Mouse (Mus musculus) small intestine, adult 2 months (tissue): ENCODE measurements around the gene Foxo3. TPM values are rescaled to one million over a fixed set of nuclear protein-coding genes. Genes with fewer than 3 reads are reported as not detected.

ENCODE experiments used
- H3K27ac ChIP-seq: fragments of 200-500 bp; 2 replicates; pipeline ENCODE4 v1.5.1; 2012; ENCODE audit warnings: low read depth, low read length, control low read depth, inconsistent platforms; ENCODE audit not compliant: insufficient read depth
- H3K27me3 ChIP-seq: fragments of 200-500 bp; 2 replicates; pipeline ENCODE4 v1.6.1; 2012; ENCODE audit warnings: mild to moderate bottlenecking, moderate library complexity, low read length, inconsistent platforms; ENCODE audit not compliant: control insufficient read depth, insufficient read depth
- H3K36me3 ChIP-seq: fragments of 200-500 bp; 2 replicates; pipeline ENCODE4 v1.6.1; 2012; ENCODE audit warnings: mild to moderate bottlenecking, low read length, control low read depth, inconsistent platforms; ENCODE audit not compliant: control insufficient read depth, insufficient read depth
- H3K4me1 ChIP-seq: fragments of 200-500 bp; 2 replicates; pipeline ENCODE4 v1.6.1; 2012; ENCODE audit warnings: low read length, inconsistent platforms, mixed read lengths; ENCODE audit not compliant: control insufficient read depth, insufficient read depth, insufficient read length
- H3K4me3 ChIP-seq: fragments of 200-500 bp; 2 replicates; pipeline ENCODE4 v1.5.1; 2012; ENCODE audit warnings: low read depth, mild to moderate bottlenecking, control low read depth, inconsistent platforms, low read length, moderate library complexity
- CTCF ChIP-seq: fragments of 200-500 bp; IDR thresholded peaks from 2 replicates; pipeline ENCODE4 v1.5.1; 2012; ENCODE audit warnings: low read depth, mild to moderate bottlenecking, control low read depth, inconsistent platforms, low read length, moderate library complexity, mixed read lengths; ENCODE audit not compliant: insufficient replicate concordance, insufficient read length; ENCODE audit errors: extremely low read depth
- POLR2A ChIP-seq: fragments of 200-500 bp; IDR thresholded peaks from 2 replicates; pipeline ENCODE4 v1.6.1; 2012; ENCODE audit warnings: low read depth, mild to moderate bottlenecking, control low read depth, inconsistent platforms, low read length, moderate library complexity
- WGBS: fragments of 180-500 bp; shearing (Covaris S2); methylation state at CpG from one replicate; pipeline ENCODE4 v1.1.7; 2018; 5-methylcytosine and 5-hydroxymethylcytosine counted together
- polyA plus RNA-seq: library from polyadenylated mRNA; depleted of rRNA; stranded (reverse); fragments of >200 nt; gene quantifications from 2 replicates; pipeline ENCODE4 v1.2.3, GENCODE M21; 2012

Foxo3 gene
- polyA plus RNA-seq, 1 experiment, result 49.5 TPM

DNA sequence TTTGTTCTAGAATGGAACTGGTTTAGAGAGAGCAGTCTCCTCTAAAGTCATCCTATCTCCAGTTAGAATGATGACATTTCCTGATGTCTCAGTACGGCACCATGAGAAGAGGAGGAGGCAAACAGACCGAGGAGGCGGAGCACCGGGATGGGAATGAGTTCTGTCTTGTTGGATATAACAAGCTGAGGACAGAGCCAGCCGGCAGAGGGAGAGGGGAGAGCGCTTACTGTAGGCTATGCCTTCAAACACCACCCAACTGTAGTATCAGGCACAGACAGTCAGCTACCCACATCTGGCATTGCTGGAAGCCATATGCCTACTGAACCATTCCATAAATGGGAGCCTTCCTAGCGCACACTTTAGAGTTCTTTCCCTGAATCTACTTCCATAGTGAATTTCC is 32.6 kb downstream of the Foxo3 start:
- Histone ChIP-seq H3K27ac (no peak overlapping the region), H3K27me3 (no peaks in the 10 kb centered on the region)
- WGBS, result 91% methylated on average over 7 of the region's 7 CpGs

DNA sequence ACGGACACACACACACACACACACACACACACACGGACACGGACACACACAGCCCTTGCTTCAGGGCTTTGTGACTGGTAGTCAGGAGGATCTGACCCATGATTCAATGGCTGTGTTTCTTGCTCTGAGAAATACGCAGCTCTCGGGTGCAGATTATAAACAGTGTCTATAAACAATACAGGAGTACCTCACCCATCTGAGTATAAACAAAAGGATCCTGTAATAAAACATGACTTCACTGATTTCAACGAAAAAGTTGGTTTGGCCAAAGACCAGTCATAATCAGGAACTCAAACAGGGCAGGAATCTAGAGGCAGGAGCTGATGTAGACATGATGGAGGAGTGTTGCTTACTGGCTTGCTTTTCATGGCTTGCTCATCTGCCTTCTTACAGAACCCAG is 34.1 kb downstream of the Foxo3 start:
- H3K27me3 ChIP-seq, result no peaks in the 10 kb centered on the region
- H3K4me3 ChIP-seq, result no peak overlapping the region
- WGBS, result 79% methylated on average over 6 of the region's 6 CpGs
- TF ChIP-seq POLR2A, result no peak
- no peak for TF ChIP-seq CTCF
- peaks cover 4% of the 10 kb centered on the region for H3K4me1 ChIP-seq
- no peak overlapping the region for H3K27ac ChIP-seq
- H3K36me3 ChIP-seq, result no peaks in the 10 kb centered on the region; the same call in 1 of the 2 replicates

More for the DNA sequence above, 32.6 kb downstream of the Foxo3 start:
- no peak for TF ChIP-seq CTCF
- no peak for TF ChIP-seq POLR2A
- Histone ChIP-seq H3K4me1 (peaks cover 7% of the 10 kb centered on the region), H3K36me3 (no peaks in the 10 kb centered on the region; the same call in 1 of the 2 replicates), H3K4me3 (no peak overlapping the region)

DNA sequence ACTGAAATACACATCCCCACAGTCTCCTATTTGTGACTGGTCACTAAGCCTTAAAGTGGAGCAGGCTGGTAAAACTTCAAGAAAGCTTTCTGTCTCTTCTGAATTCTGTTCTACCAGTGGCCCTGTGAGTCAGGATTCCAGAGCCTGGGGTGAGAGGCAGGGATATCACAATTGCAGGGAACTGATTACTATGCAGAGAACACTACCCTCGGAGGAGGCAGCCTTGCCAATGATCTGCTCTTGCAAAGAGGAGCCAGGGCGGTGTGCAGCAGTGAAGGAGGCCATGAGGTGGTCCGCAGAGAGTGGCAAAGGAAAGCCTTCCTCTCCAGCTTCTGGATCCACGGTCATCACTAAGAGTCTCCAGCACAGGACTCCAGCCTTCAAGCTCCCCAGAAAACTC is 34.8 kb downstream of the Foxo3 start:
- Histone ChIP-seq H3K27me3 (no peaks in the 10 kb centered on the region), H3K4me3 (no peak overlapping the region), H3K36me3 (no peaks in the 10 kb centered on the region; the same call in 1 of the 2 replicates), H3K4me1 (peaks cover 4% of the 10 kb centered on the region), H3K27ac (no peak overlapping the region)
- 85% methylated on average over 4 of the region's 4 CpGs for WGBS
- TF ChIP-seq CTCF (no peak), POLR2A (no peak)

DNA sequence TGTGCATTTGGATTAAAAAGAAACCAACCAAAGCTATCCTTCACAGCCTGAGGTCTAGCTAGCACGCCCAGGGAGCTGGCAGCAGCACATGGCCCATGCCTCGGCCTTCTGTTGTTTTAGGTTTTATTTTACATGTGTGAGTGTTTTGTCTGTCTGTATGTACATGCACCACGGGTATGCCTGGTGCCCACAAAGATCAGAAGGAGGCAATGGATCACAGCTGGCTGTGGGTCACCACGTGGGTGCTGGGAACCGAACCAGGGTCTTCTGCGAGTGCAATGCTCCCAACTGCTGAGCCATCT is 36.8 kb downstream of the Foxo3 start:
- Histone ChIP-seq H3K36me3 (no peaks in the 10 kb centered on the region; the same call in 1 of the 2 replicates), H3K27ac (no peak overlapping the region), H3K4me1 (peaks cover 8% of the 10 kb centered on the region), H3K4me3 (no peak overlapping the region), H3K27me3 (no peaks in the 10 kb centered on the region)
- TF ChIP-seq POLR2A (no peak), CTCF (no peak)
- 94% methylated on average over 6 of the region's 6 CpGs for WGBS

GRCm38 (mm10) chr10:42238923-42239809 is 37.4 kb downstream of the Foxo3 start:
- WGBS, result 67% methylated on average over 15 of the region's 15 CpGs
- TF ChIP-seq POLR2A (no peak; the same call in 1 of the 2 replicates), CTCF (no peak)
- no peaks in the 10 kb centered on the region for H3K27me3 ChIP-seq
- H3K36me3 ChIP-seq, result no peaks in the 10 kb centered on the region; the same call in 1 of the 2 replicates
- H3K27ac ChIP-seq, result no peak overlapping the region
- H3K4me1 ChIP-seq, result peaks cover 8% of the 10 kb centered on the region
- H3K4me3 ChIP-seq, result no peak overlapping the region

- Histone ChIP-seq H3K36me3 (no peaks in the 10 kb centered on the region), H3K27ac (no peak overlapping the region), H3K4me3 (no peak overlapping the region), H3K4me1 (peaks cover 8% of the 10 kb centered on the region), H3K27me3 (no peaks in the 10 kb centered on the region)
- TF ChIP-seq POLR2A (no peak), CTCF (no peak)
- WGBS, result 84% methylated on average over 5 of the region's 5 CpGs
Observed at GRCm38 (mm10) chr10:42238296-42238695, 38.3 kb downstream of the Foxo3 start.

DNA sequence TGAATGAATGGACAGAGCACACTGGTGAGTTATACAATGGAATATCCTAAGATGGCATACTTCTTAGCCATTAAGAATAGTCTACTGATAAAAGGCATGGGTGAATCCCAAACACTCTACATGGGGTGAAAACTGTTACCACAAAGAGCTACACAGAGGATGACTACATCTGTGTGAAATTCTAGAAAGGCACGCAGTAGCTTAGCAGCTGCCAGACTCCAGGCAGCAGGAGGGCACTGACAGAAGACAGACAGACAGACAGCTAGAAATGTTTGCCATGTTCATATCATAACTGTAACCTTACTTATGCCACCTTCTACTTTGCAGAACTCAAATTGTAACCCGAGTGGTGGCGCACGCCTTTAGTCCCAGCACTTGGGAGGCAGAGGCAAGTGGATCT is 39.0 kb downstream of the Foxo3 start:
- WGBS, result 92% methylated on average over 4 of the region's 4 CpGs
- no peaks in the 10 kb centered on the region for H3K27me3 ChIP-seq
- TF ChIP-seq POLR2A, result no peak
- no peak for TF ChIP-seq CTCF
- H3K4me3 ChIP-seq, result no peak overlapping the region
- H3K36me3 ChIP-seq, result no peaks in the 10 kb centered on the region
- no peak overlapping the region for H3K27ac ChIP-seq
- peaks cover 8% of the 10 kb centered on the region for H3K4me1 ChIP-seq
